Mouse (Mus musculus) CH12.LX (cell line): Measurements from ENCODE around the gene Cytl1. TPM values are rescaled to one million over a fixed set of nuclear protein-coding genes. Genes with fewer than 3 reads are reported as not detected.

Experiments
- DNase-seq: peaks from one replicate; pipeline ENCODE4 v3.0.0-alpha.2; 2013; ENCODE audit errors: extremely low read depth
- H3K27ac ChIP-seq: 2 replicates; pipeline ENCODE4 v1.5.1; 2012; ENCODE audit warnings: low read depth, mild to moderate bottlenecking, control low read depth, moderate library complexity; ENCODE audit not compliant: insufficient read depth
- H3K27me3 ChIP-seq: replicated peaks from 2 replicates; pipeline ENCODE3; 2012; ENCODE audit warnings: inconsistent platforms
- H3K36me3 ChIP-seq, 2 experiments: replicated peaks in 1 of 2; 2 replicates each; pipeline versions ENCODE3 to v1.6.1; 2012; ENCODE audit warnings: inconsistent platforms in 1 of 2, low read length in 1 of 2, mild to moderate bottlenecking in 1 of 2, mixed read lengths in 1 of 2, moderate library complexity in 1 of 2; ENCODE audit not compliant: control insufficient read depth in 1 of 2, insufficient read depth in 1 of 2
- H3K4me1 ChIP-seq, 2 experiments: 2 replicates each; pipeline ENCODE4 v1.6.1; 2012; ENCODE audit warnings: inconsistent platforms in 1 of 2, moderate library complexity in 1 of 2; ENCODE audit not compliant: insufficient read depth in 2 of 2, control insufficient read depth in 1 of 2
- H3K4me2 ChIP-seq: 2 replicates; pipeline ENCODE4 v1.6.1; 2012; ENCODE audit warnings: low read depth, mild to moderate bottlenecking, control low read depth; ENCODE audit not compliant: poor library complexity, insufficient read depth, severe bottlenecking
- H3K4me3 ChIP-seq, 3 experiments: fragments of 150-350 bp in 1 of 3; sonication (generic) in 1 of 3; replicated peaks in 1 of 3; 2 replicates each; pipeline versions ENCODE3 to v1.5.1; 2011 to 2012; ENCODE audit warnings: low read depth in 2 of 3, low read length in 2 of 3, mild to moderate bottlenecking in 2 of 3, moderate library complexity in 2 of 3, control low read depth in 1 of 3, improper control_type of control experiment in 1 of 3, inconsistent platforms in 1 of 3, mixed read lengths in 1 of 3; ENCODE audit not compliant: poor library complexity in 1 of 3
- H3K79me2 ChIP-seq: replicated peaks from 2 replicates; pipeline ENCODE4 v1.6.1; 2012; ENCODE audit warnings: mild to moderate bottlenecking, moderate library complexity; ENCODE audit not compliant: control insufficient read depth, poor library complexity, insufficient read depth, severe bottlenecking; ENCODE audit errors: extremely low read depth
- H3K9ac ChIP-seq: 2 replicates; pipeline ENCODE4 v1.6.1; 2012; ENCODE audit warnings: low read depth, mild to moderate bottlenecking, control low read depth, moderate library complexity; ENCODE audit not compliant: insufficient read depth
- H3K9me3 ChIP-seq: replicated peaks from 2 replicates; pipeline ENCODE3; 2012; ENCODE audit warnings: low read length, inconsistent platforms, mixed read lengths
- BHLHE40 ChIP-seq: IDR thresholded peaks from 2 replicates; pipeline ENCODE4 v1.6.1; 2011; ENCODE audit warnings: mild to moderate bottlenecking, low read depth, low read length, improper control_type of control experiment
- CHD1 ChIP-seq: IDR thresholded peaks from 2 replicates; pipeline ENCODE4 v1.6.1; 2012; ENCODE audit warnings: low read depth, low read length, improper control_type of control experiment, inconsistent platforms
- CHD2 ChIP-seq: IDR thresholded peaks from 2 replicates; pipeline ENCODE4 v1.6.1; 2011; ENCODE audit warnings: low read length, improper control_type of control experiment
- E2F4 ChIP-seq: IDR thresholded peaks from 2 replicates; pipeline ENCODE4 v1.6.1; 2011; ENCODE audit warnings: low read depth, low read length, improper control_type of control experiment; ENCODE audit not compliant: insufficient replicate concordance
- ELF1 ChIP-seq: IDR thresholded peaks from 2 replicates; pipeline ENCODE4 v1.6.1; 2014; ENCODE audit warnings: low read depth, mild to moderate bottlenecking, inconsistent platforms, low read length, improper control_type of control experiment
- EP300 ChIP-seq: IDR thresholded peaks from 2 replicates; pipeline ENCODE4 v1.6.1; 2011; ENCODE audit warnings: low read length, improper control_type of control experiment
- ETS1 ChIP-seq: conservative IDR thresholded peaks from 2 replicates; pipeline ENCODE4 v1.6.1; 2012; ENCODE audit warnings: low read depth, mild to moderate bottlenecking, inconsistent platforms, low read length, improper control_type of control experiment, moderate library complexity
- GABPA ChIP-seq: IDR thresholded peaks from 2 replicates; pipeline ENCODE4 v1.6.1; 2012; ENCODE audit warnings: low read depth, low read length, improper control_type of control experiment, inconsistent platforms; ENCODE audit not compliant: insufficient replicate concordance
- HCFC1 ChIP-seq: IDR thresholded peaks from 2 replicates; pipeline ENCODE4 v1.6.1; 2012; ENCODE audit warnings: low read depth, mild to moderate bottlenecking, inconsistent platforms, low read length, improper control_type of control experiment
- JUND ChIP-seq: conservative IDR thresholded peaks from 2 replicates; pipeline ENCODE4 v1.6.1; 2011; ENCODE audit warnings: low read depth, low read length, improper control_type of control experiment
- KAT2A ChIP-seq: IDR thresholded peaks from 2 replicates; pipeline ENCODE4 v1.6.1; 2012; ENCODE audit warnings: low read length, improper control_type of control experiment, inconsistent platforms; ENCODE audit not compliant: insufficient replicate concordance
- MAX ChIP-seq: IDR thresholded peaks from 2 replicates; pipeline ENCODE4 v1.6.1; 2011; ENCODE audit warnings: low read length, improper control_type of control experiment
- MEF2A ChIP-seq: IDR thresholded peaks from 2 replicates; pipeline ENCODE4 v1.6.1; 2014; ENCODE audit warnings: low read depth, mild to moderate bottlenecking, inconsistent platforms, low read length, improper control_type of control experiment, borderline replicate concordance
- MXI1 ChIP-seq: IDR thresholded peaks from 2 replicates; pipeline ENCODE4 v1.6.1; 2011; ENCODE audit warnings: mild to moderate bottlenecking, low read depth, low read length, improper control_type of control experiment
- MYC ChIP-seq: IDR thresholded peaks from 2 replicates; pipeline ENCODE4 v1.6.1; 2011; ENCODE audit warnings: low read depth, mild to moderate bottlenecking, improper control_type of control experiment, low read length
- NRF1 ChIP-seq: IDR thresholded peaks from 2 replicates; pipeline ENCODE4 v1.6.1; 2014; ENCODE audit warnings: low read depth, mild to moderate bottlenecking, inconsistent platforms, low read length, improper control_type of control experiment, moderate library complexity
- PAX5 ChIP-seq: IDR thresholded peaks from 2 replicates; pipeline ENCODE4 v1.6.1; 2012; ENCODE audit warnings: low read length, inconsistent platforms, mixed read lengths
- POLR2A ChIP-seq: IDR thresholded peaks from 2 replicates; pipeline ENCODE4 v1.6.1; 2011; ENCODE audit warnings: low read depth, mild to moderate bottlenecking, improper control_type of control experiment, low read length
- RAD21 ChIP-seq: IDR thresholded peaks from 2 replicates; pipeline ENCODE4 v1.6.1; 2011; ENCODE audit warnings: low read depth, mild to moderate bottlenecking, low read length, improper control_type of control experiment, moderate library complexity
- RCOR1 ChIP-seq: conservative IDR thresholded peaks from 2 replicates; pipeline ENCODE4 v1.6.1; 2012; ENCODE audit warnings: low read depth, mild to moderate bottlenecking, inconsistent platforms, low read length, improper control_type of control experiment
- SIN3A ChIP-seq: IDR thresholded peaks from 2 replicates; pipeline ENCODE4 v1.6.1; 2012; ENCODE audit warnings: low read length, improper control_type of control experiment, inconsistent platforms
- TBP ChIP-seq: conservative IDR thresholded peaks from 2 replicates; pipeline ENCODE4 v1.6.1; 2011; ENCODE audit warnings: low read depth, low read length, improper control_type of control experiment
- USF2 ChIP-seq: conservative IDR thresholded peaks from 2 replicates; pipeline ENCODE4 v1.6.1; 2011; ENCODE audit warnings: low read depth, low read length, improper control_type of control experiment
- ZMIZ1 ChIP-seq: IDR thresholded peaks from 2 replicates; pipeline ENCODE4 v1.6.1; 2012; ENCODE audit warnings: low read depth, mild to moderate bottlenecking, inconsistent platforms, low read length, improper control_type of control experiment
- ZNF384 ChIP-seq: IDR thresholded peaks from 2 replicates; pipeline ENCODE4 v1.6.1; 2012; ENCODE audit warnings: low read depth, low read length, improper control_type of control experiment, inconsistent platforms
- dilution Hi-C: fragments of 300-500 bp; cut with MboI; formaldehyde crosslinking; loops from 2 replicates; pipeline ENCODE4 v1.14.3; 2020; ENCODE audit warnings: low sequenced_read_pairs; ENCODE audit not compliant: extremely low pct_unique_long_range_greater_than_20kb, extremely low pct_ligation_motif_present
- in situ Hi-C: fragments of 300-500 bp; cut with MboI; formaldehyde crosslinking; loops from 3 replicates; pipeline ENCODE4 v1.14.3; 2019; ENCODE audit warnings: low sequenced_read_pairs, low pct_ligation_motif_present, low pct_unique_long_range_greater_than_20kb, mixed read lengths
- polyA plus RNA-seq: library from polyadenylated mRNA; unstranded; fragments of >175 nt; gene quantifications from 2 replicates; pipeline ENCODE4 v1.2.1, GENCODE M21; 2012; ENCODE audit warnings: low read depth; ENCODE audit not compliant: insufficient read length
- total RNA-seq, 2 experiments: library from RNA; depleted of rRNA; stranded (reverse); fragments of 300-350 nt in 1 of 2; fragments of >200 nt in 1 of 2; gene quantifications; 2 replicates each; pipeline ENCODE4 v1.2.3; 2012 to 2014

The Cytl1 gene
- total and polyA plus RNA-seq, 3 experiments, result not detected

GRCm38 (mm10) chr5:37775681-37776080 lies 40.4 kb downstream of the Cytl1 start:
- Histone ChIP-seq H3K4me2 (no peak overlapping the region), H3K79me2 (no peaks in the 10 kb centered on the region), H3K36me3 (no peaks in the 10 kb centered on the region), H3K4me3 (no peak overlapping the region), H3K4me1 (no peaks in the 10 kb centered on the region), H3K27ac (no peak overlapping the region), H3K9ac (no peak overlapping the region)
- DNase-seq, result no peak
- TF ChIP-seq ZNF384, result no peak
- TF ChIP-seq BHLHE40, result no peak
- no peak for TF ChIP-seq TBP
- no peak for TF ChIP-seq USF2
- no peak for TF ChIP-seq HCFC1
- no peak for TF ChIP-seq RAD21
- TF ChIP-seq JUND, result no peak
- no peak for TF ChIP-seq MEF2A
- no peak for TF ChIP-seq MAX
- no peak for TF ChIP-seq SIN3A
- TF ChIP-seq, all 38 proteins: peak for 0
- dilution Hi-C loops (no loop called here), in situ Hi-C loops (no loop called here)
- H3K9me3 ChIP-seq, result peaks cover 16% of the 10 kb centered on the region
- peaks cover 55% of the 10 kb centered on the region for H3K27me3 ChIP-seq

GRCm38 (mm10) chr5:37783306-37783705 lies 48.0 kb downstream of the Cytl1 start:
- Histone ChIP-seq H3K36me3 (no peaks in the 10 kb centered on the region), H3K9me3 (no peaks in the 10 kb centered on the region), H3K4me3 (no peak overlapping the region), H3K27me3 (peaks cover 66% of the 10 kb centered on the region), H3K27ac (no peak overlapping the region)
- TF ChIP-seq KAT2A (no peak), RCOR1 (no peak), ZMIZ1 (no peak), TBP (no peak), EP300 (no peak), CHD1 (no peak), MYC (no peak), CHD2 (no peak), GABPA (no peak), MEF2A (no peak), ELF1 (no peak), NRF1 (no peak), JUND (no peak), MXI1 (no peak), ETS1 (no peak), PAX5 (no peak), E2F4 (no peak), POLR2A (no peak)
- TF ChIP-seq, all 38 proteins: peak for 0
- Histone ChIP-seq H3K4me2 (no peak overlapping the region), H3K4me1 (no peaks in the 10 kb centered on the region), H3K79me2 (no peaks in the 10 kb centered on the region), H3K9ac (no peak overlapping the region)
- dilution Hi-C loops, result no loop called here
- no peak for DNase-seq
- in situ Hi-C loops, result no loop called here
